Mouse (Mus musculus) embryo, embryonic 9.5 days (tissue): Measurements from ENCODE around the gene Gm10324.
"Not testable (repeated sequence)": the region's sequence is repeated elsewhere in the genome, so short reads cannot be mapped to it uniquely, and the experiment has no call there.

ENCODE experiments used
- DNase-seq: peaks from one replicate; pipeline ENCODE4 v3.0.0-alpha.2; 2017; ENCODE audit errors: extremely low spot score

The Gm10324 gene

DNA sequence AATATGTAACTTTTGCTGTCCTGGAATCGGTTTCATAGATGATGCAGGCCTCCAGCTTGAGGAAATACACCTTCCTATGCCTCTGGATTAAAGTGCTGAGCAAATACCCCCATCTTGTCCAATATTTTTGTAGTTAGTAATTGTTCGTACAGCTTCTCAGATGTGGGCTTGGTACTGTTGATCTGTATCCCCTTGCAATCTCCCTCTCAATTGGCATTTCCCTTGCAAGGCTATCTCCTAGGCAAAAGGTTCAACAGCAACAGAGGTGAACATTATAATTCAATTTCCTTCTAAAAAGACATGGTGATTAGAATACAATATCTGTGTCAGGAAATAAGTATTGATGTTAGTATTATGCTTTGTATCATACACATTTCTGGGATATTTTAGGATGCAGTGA is at the start of gene Gm10324:
Gm10324 (plus strand) TSS at position 301 of the 400 bp plus-strand sequence.
- DNase-seq: not testable (repeated sequence)
